Mouse (Mus musculus) spleen, postnatal 14 days (tissue): ENCODE measurements at regions not wholly inside any gene's neighbourhood (a gene's known extent, or its start where the extent isn't known, plus 50 kb on each side); places are given as distances from the start of the nearest gene placed in this dataset.

ENCODE experiments used
- DNase-seq, 2 experiments: peaks; one replicate each; pipeline ENCODE4 v3.0.0; 2021 to 2022; ENCODE audit warnings: low spot score in 2 of 2

- DNase-seq: peak; percentile 30 to 44
Observed at GRCm38 (mm10) chr17:83276000-83276891, 61.2 kb downstream of the Pkdcc start.

- peak; percentile 47 to 59 for DNase-seq
Observed at GRCm38 (mm10) chr17:83277117-83277947, 62.2 kb downstream of the Pkdcc start.

DNA sequence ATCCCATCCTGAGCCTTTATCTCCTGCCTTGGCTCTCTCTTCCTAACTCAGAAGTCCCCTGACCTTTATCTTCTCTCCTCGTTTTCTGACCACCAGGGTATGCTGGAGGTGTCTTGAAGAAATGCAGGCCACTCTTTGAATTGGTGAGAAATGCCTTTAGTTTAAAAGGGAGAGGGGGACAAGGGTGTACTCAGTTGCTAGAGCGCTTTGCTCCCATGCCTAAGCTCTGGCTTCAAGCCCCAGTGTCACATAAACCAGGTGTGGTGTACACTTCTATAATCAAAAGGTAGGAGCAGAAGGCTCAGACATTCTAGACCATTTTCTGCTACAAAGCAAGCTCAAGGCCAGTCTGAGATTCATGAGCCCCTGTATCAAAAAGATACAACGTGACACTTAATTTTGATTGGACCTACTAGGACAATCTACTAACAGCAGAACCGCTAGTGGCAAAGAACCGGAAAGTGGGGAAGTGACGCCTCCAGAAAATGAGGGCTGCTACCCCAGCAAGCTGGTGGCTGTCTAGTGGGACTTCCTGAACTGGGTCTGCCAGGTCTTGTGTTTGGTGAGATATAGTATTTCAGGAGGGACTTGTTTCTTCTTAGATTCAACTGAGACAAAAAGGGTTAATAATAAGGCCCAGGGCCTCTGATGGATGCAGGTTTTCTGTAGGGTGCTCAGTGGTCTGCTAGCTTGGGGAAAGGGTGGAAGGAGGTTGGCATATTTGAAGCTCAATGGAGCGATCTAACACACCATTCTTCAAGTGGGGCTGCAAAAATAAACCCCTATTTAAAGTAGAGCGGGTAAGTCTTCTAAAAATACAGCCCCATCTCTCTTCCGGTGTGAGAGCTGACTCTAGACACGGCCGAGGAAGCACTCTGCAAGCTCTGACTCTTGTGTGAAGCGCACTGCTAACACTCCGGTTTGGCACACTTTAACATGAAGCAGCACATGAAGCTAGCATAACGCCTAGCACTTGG is 63.1 kb downstream of the Pkdcc start:
- DNase-seq: peak in 1 of 2 experiments; percentile 41

DNA sequence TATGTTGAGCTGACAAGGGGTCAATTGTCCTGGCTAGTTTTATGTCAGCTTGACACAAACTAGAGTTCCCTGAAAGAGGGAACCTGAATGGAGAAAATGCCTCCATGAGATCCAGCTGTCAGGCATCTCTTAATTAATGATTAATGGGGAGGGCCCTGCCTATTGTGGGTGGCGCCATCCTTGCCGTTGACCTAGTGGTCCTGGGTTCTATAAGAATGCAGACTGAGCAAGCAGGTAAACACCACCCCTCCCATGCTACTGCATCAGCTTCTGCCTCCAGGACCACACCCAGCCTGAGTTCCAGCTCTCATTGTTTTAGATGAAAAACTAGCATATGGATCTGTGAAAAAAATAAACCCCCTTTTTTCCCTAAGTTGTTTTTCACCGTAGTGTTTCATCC is 67.4 kb upstream of the Eml4 start:
- DNase-seq: no peak

GRCm38 (mm10) chr17:83287381-83288142 is 63.2 kb upstream of the Eml4 start:
- DNase-seq: no peak

DNA sequence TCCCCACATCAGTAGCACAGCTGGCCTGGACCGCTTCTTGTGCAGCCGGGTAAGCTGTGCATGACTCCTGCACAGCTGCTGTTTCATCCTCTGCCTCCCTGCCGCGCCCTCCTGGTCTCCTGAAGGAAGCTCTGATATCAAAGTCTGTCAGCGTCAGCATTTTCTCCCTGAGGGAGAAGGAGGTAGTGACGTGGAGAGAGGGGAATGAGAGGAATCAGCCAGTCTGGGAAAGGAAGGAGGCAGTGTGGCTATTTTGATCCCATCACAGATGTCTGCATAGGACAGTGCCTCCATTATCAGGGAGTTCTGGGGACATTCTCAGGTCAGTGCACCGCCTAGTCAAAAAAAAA is 62.6 kb upstream of the Eml4 start:
- DNase-seq: no peak

GRCm38 (mm10) chr17:83295526-83296238 is 55.0 kb upstream of the Eml4 start:
- no peak for DNase-seq

- no peak for DNase-seq
Observed at GRCm38 (mm10) chr17:83297379-83298121, 53.2 kb upstream of the Eml4 start.
